Mouse (Mus musculus): Measurements from ENCODE around the gene Hpse2. TPM values are rescaled to one million over a fixed set of nuclear protein-coding genes. Genes with fewer than 3 reads are reported as not detected.
"Not testable (repeated sequence)": the region's sequence is repeated elsewhere in the genome, so short reads cannot be mapped to it uniquely, and the experiment has no call there.

Hpse2 gene
- polyA plus RNA-seq, 1 experiment = not detected

DNA sequence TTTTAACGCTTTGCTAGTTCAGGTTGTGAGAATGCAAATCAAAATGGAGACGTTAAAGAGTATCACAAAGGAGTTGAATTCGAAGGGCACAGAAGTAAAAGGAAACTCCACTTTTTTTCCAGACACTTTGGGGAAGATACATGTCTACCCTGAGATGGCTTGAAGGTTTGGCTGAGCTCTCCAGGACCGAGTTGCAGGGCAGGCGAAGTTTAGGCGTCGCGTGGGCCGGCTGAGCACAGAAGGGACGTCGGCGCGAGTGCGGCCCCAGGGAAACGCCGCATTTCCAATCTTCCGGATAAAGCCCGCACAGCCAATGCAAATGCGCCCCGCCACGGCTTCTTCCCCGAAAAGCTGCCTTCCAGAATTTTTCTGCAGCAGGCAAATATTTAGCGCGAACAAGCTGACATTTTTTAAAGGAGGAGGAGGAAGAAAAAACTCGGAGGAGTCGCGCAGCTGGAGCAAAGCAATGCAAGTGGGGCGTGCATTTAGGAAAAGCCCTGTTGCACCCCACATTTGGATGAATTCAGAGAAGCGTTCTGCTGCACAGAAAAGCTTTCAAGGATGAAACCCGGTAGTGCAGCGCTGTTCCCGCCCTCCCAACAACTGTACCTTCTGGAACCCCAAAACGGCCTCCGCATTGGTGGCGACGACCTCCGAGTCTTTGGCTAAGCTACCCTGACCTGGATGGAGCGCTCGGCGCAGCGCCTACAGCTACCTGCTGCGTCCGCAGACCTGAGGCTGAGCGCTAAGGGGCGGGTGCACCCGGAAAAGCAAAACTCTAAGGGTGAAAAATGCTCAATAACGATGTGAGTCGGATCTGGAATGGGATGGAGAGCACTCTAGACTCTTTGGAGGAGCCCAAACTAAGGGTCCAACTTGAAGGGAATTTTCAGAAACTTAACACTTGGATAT, 1.9 kb downstream of the Hpse2 start:
- Histone ChIP-seq H3K4me3 (replicated peaks) (no peak overlapping the region), H3K9me3 (ENCODE audit: control insufficient read depth, low read length) (no peaks in the 10 kb centered on the region), H3K36me3 (ENCODE audit: control insufficient read depth) (no peaks in the 10 kb centered on the region), H3K4me1 (ENCODE audit: control insufficient read depth) (no peaks in the 10 kb centered on the region), H3K27me3 (ENCODE audit: control insufficient read depth) (peaks cover 67% of the 10 kb centered on the region)
- TF ChIP-seq TAL1 (IDR thresholded peaks at IDR 0.05; ENCODE audit: low read length) (no peak), GATA1 (IDR thresholded peaks at IDR 0.05; ENCODE audit: low read length) (no peak)

DNA sequence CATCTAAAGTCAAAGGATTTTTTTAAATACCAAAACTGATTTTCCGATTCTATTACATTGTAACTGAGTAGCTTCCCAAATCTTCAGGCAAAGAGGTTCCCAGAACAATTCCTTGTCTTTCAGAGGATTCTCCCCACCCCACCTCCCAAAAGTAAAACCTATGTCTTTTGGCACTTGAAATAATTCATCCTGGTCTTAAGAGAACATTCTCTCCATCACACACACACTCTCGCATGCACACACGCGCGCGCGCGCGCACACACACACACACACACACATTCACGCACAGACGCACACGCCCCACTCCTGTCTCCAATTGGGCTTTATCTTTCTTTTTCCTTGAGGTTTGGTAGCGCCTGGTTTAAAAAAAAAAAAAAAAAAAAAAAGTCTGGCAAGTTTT, 2.7 kb downstream of the Hpse2 start:
- H3K27me3 ChIP-seq (ENCODE audit: control insufficient read depth) = peaks cover 67% of the 10 kb centered on the region
- TF ChIP-seq GATA1 (IDR thresholded peaks at IDR 0.05; ENCODE audit: low read length) (no peak), TAL1 (IDR thresholded peaks at IDR 0.05; ENCODE audit: low read length) (no peak)
- H3K9me3 ChIP-seq (ENCODE audit: control insufficient read depth, low read length) = no peaks in the 10 kb centered on the region
- H3K36me3 ChIP-seq (ENCODE audit: control insufficient read depth) = no peaks in the 10 kb centered on the region
- H3K4me1 ChIP-seq (ENCODE audit: control insufficient read depth) = no peaks in the 10 kb centered on the region
- H3K4me3 ChIP-seq (replicated peaks) = no peak overlapping the region

DNA sequence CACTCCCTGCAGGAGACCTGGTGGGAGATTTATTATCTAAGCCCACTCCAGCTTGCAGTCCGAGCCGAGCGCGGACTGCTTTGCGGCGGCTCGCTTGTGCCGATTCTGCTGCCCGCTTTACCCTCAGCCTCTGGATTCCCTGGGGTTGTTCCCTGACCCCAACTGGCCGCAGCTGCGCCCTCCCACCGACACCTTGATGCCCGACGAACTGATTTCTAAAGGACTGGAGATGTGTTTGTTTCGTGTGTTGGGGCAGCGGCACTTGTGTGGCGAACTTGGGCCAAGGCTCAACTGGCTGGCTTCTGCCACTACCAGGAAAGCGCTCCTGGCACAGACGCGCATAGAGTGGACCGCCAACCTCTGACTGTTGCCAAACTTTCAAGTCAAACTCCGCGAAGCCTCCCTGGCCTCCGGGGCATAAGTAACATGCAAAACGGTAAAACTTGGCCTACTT, 3.1 kb downstream of the Hpse2 start:
- Histone ChIP-seq H3K27me3 (ENCODE audit: control insufficient read depth) (peaks cover 67% of the 10 kb centered on the region), H3K4me1 (ENCODE audit: control insufficient read depth) (no peaks in the 10 kb centered on the region), H3K36me3 (ENCODE audit: control insufficient read depth) (no peaks in the 10 kb centered on the region), H3K4me3 (replicated peaks) (no peak overlapping the region), H3K9me3 (ENCODE audit: control insufficient read depth, low read length) (no peaks in the 10 kb centered on the region)
- TF ChIP-seq TAL1 (IDR thresholded peaks at IDR 0.05; ENCODE audit: low read length) (no peak), GATA1 (IDR thresholded peaks at IDR 0.05; ENCODE audit: low read length) (no peak)

DNA sequence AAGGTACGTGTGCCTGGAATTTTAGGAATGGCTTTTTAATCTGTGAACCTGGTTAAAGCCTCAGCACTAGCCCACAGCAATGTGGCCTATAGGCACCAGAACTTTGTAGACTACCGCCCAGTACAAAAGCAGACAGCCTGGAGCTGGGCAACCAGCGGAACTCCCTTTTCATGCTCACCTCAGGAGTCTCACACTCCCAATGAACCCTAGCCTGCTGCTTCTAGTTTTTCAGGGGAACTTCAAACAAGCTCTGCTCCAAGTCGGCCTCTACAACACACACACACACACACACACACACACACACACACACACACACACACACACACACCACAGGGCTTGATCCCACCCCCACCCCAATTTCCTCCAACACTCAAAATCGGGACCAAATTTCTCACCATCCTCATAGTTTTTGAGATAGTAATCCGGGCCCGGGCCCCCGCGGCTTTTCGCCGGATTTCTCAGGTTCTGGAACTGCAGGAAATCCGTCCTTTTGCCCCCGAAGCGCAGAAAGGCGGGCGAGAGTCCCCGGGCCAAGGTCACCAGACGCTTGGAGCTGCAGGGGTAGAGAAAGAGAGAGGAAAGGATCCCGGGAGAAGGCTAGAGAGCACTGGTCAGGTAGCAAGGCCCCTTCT, 3.7 kb downstream of the Hpse2 start:
- H3K9me3 ChIP-seq (ENCODE audit: control insufficient read depth, low read length) = no peaks in the 10 kb centered on the region
- H3K36me3 ChIP-seq (ENCODE audit: control insufficient read depth) = no peaks in the 10 kb centered on the region
- peaks cover 64% of the 10 kb centered on the region for H3K27me3 ChIP-seq (ENCODE audit: control insufficient read depth)
- no peaks in the 10 kb centered on the region for H3K4me1 ChIP-seq (ENCODE audit: control insufficient read depth)
- TF ChIP-seq TAL1 (IDR thresholded peaks at IDR 0.05; ENCODE audit: low read length) (no peak), GATA1 (IDR thresholded peaks at IDR 0.05; ENCODE audit: low read length) (no peak)
- no peak overlapping the region for H3K4me3 ChIP-seq (replicated peaks)

DNA sequence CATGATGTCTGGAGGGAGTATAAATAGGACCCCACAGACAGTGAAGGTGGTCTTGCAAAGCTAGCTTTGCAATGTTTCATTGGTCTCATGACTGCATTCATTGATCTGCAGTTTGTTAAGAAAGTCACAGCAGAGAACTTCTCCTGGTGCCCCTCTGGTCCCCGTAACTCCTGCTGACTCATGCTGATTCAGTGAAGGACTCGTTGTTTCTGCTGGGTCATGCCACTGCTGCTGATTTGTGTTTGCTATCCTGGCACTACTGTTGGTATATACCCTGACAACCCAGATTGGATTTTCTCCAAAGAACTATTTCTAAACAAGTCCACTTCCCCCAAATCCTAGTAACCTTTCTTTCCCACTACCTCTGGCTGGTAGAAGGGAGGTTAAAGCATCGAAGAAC, 29.3 kb downstream of the Hpse2 start:
- H3K27me3 ChIP-seq (ENCODE audit: control insufficient read depth) = no peaks in the 10 kb centered on the region
- no peaks in the 10 kb centered on the region for H3K36me3 ChIP-seq (ENCODE audit: control insufficient read depth)
- TF ChIP-seq GATA1 (IDR thresholded peaks at IDR 0.05; ENCODE audit: low read length) = no peak
- no peak for TF ChIP-seq TAL1 (IDR thresholded peaks at IDR 0.05; ENCODE audit: low read length)
- peaks cover 5% of the 10 kb centered on the region for H3K4me1 ChIP-seq (ENCODE audit: control insufficient read depth)
- no peak overlapping the region for H3K4me3 ChIP-seq (replicated peaks)
- peaks cover 2% of the 10 kb centered on the region; the same call in 1 of the 2 replicates for H3K9me3 ChIP-seq (ENCODE audit: control insufficient read depth, low read length)

DNA sequence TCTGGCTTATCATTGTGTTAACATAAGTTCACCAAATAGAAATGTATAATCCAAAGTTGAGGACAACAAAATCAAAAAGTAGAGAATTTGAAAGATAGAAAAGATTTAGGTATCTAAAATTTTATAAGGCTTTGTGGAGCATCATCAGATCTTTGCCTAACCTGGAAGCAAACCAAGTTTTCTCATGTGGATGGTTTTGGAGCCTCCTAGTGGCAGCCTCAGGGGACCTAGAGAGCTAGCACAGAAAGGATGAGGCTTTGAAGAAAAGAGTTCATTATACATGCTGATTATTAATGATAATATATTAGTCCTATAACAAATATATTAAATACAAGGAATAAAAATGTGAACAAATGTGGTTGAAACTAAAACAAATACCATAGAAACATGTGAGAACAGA, 77.0 kb downstream of the Hpse2 start:
- Histone ChIP-seq H3K4me1 (ENCODE audit: control insufficient read depth) (no peaks in the 10 kb centered on the region), H3K4me3 (replicated peaks) (no peak overlapping the region), H3K36me3 (ENCODE audit: control insufficient read depth) (no peaks in the 10 kb centered on the region), H3K9me3 (ENCODE audit: control insufficient read depth, low read length) (no peaks in the 10 kb centered on the region), H3K27me3 (ENCODE audit: control insufficient read depth) (no peaks in the 10 kb centered on the region)
- TF ChIP-seq GATA1 (IDR thresholded peaks at IDR 0.05; ENCODE audit: low read length) (no peak), TAL1 (IDR thresholded peaks at IDR 0.05; ENCODE audit: low read length) (no peak)

DNA sequence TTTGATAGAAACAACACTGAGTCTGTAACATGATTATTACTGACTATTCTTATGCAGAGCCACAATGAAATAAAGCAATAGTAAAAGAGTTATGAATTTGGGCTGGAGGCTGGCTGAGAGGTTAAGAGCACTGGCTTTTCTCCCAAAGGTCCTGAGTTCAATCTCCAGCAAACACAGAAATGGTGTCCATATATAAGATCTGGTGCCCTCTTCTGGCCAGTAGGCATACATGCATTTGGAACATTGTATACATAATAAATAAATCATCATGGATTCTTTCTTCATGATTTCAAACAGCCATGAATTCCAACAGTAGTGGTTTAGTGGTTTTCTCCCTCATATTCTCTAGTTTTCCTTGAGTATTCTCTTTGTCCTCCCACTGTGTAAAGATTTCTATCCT, 81.4 kb downstream of the Hpse2 start:
- TF ChIP-seq GATA1 (IDR thresholded peaks at IDR 0.05; ENCODE audit: low read length) = no peak
- TF ChIP-seq TAL1 (IDR thresholded peaks at IDR 0.05; ENCODE audit: low read length) = no peak
- Histone ChIP-seq H3K36me3 (ENCODE audit: control insufficient read depth) (no peaks in the 10 kb centered on the region), H3K9me3 (ENCODE audit: control insufficient read depth, low read length) (no peaks in the 10 kb centered on the region), H3K4me3 (replicated peaks) (no peak overlapping the region), H3K4me1 (ENCODE audit: control insufficient read depth) (no peaks in the 10 kb centered on the region), H3K27me3 (ENCODE audit: control insufficient read depth) (no peaks in the 10 kb centered on the region)

DNA sequence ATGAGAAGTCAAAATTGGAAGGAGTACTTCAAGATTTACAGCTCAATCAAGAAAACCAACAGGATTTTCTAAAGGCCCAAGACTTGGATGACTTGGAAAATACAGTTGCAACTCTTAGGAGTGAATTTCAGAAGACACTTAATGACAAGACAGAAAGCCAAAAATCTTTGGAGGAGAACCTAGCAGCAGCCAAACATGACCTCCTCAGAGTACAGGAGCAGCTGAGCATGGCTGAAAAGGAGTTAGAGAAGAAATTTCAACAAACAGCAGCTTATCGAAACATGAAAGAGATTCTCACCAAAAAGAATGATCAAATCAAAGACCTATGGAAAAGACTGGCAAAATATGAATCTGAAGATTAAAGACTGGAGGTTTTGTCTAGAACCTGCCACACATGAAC, 106.8 kb downstream of the Hpse2 start:
- H3K4me3 ChIP-seq (replicated peaks) = not testable (repeated sequence)

DNA sequence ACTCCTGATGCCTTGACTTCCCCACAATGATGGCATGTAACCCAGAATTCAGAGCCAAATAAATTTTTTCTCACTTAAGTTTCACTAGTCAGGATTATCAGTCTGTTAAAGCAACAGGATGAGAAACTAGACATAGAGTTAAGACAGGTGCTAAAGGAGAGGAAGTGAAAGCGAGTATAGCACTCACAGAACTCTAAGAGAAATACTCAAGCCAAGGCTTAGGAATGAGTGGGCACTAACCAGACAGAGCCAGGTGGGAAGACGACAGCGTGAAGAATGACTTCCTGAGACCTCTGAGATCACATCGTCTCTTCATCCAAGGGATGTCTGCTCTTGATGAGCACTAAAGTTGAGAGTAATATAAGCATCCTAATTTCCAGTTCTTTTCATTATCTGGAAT, 144.2 kb downstream of the Hpse2 start:
- Histone ChIP-seq H3K27me3 (ENCODE audit: control insufficient read depth) (no peaks in the 10 kb centered on the region), H3K9me3 (ENCODE audit: control insufficient read depth, low read length) (no peaks in the 10 kb centered on the region), H3K36me3 (ENCODE audit: control insufficient read depth) (no peaks in the 10 kb centered on the region), H3K4me1 (ENCODE audit: control insufficient read depth) (no peaks in the 10 kb centered on the region), H3K4me3 (replicated peaks) (no peak overlapping the region)
- TF ChIP-seq TAL1 (IDR thresholded peaks at IDR 0.05; ENCODE audit: low read length) (no peak), GATA1 (IDR thresholded peaks at IDR 0.05; ENCODE audit: low read length) (no peak)

More for the DNA sequence above, 106.8 kb downstream of the Hpse2 start:
- H3K4me1 ChIP-seq (ENCODE audit: control insufficient read depth); H3K9me3 ChIP-seq (ENCODE audit: control insufficient read depth, low read length); H3K36me3 ChIP-seq (ENCODE audit: control insufficient read depth); H3K27me3 ChIP-seq (ENCODE audit: control insufficient read depth): not testable (repeated sequence)
